Mouse (Mus musculus): ENCODE results near the gene Cux2. TPM values are rescaled to one million over a fixed set of nuclear protein-coding genes. Genes with fewer than 3 reads are reported as not detected.
A peak's percentile ranks its signal among the peaks of the same experiment; 100 is the strongest.

The Cux2 gene
- polyA plus RNA-seq, 1 experiment = 0.62 TPM

- peaks cover 13% of the 10 kb centered on the region for H3K27me3 ChIP-seq (ENCODE audit: control insufficient read depth, insufficient read depth, insufficient read length)
- no peak overlapping the region for H3K4me3 ChIP-seq
- no peak overlapping the region for H3ac ChIP-seq (ENCODE audit: control insufficient read depth, insufficient read length)
- no peak overlapping the region for H3K4me2 ChIP-seq (ENCODE audit: low read depth)
- H3K36me3 ChIP-seq (ENCODE audit: control insufficient read depth, insufficient read depth) = no peaks in the 10 kb centered on the region
- no peaks in the 10 kb centered on the region for H3K79me2 ChIP-seq (ENCODE audit: control insufficient read depth, insufficient read depth)
- TF ChIP-seq MYOD1 (IDR thresholded peaks at IDR 0.05; ENCODE audit: control insufficient read depth in 1 of 3, insufficient read length in 2 of 3, low read depth in 2 of 3) (no peak), MAX (IDR thresholded peaks at IDR 0.05; ENCODE audit: low read depth) (no peak), CEBPB (IDR thresholded peaks at IDR 0.05; ENCODE audit: insufficient read depth, poor library complexity, severe bottlenecking) (no peak), USF1 (IDR thresholded peaks at IDR 0.05; ENCODE audit: low read depth) (no peak), TCF12 (IDR thresholded peaks at IDR 0.05; ENCODE audit: insufficient read depth, poor library complexity, severe bottlenecking) (no peak), POLR2AphosphoS2 (IDR thresholded peaks at IDR 0.05; ENCODE audit: insufficient read length, low read depth) (no peak), POLR2A (IDR thresholded peaks at IDR 0.05; ENCODE audit: insufficient read length, low read depth) (no peak), MYOG (IDR thresholded peaks at IDR 0.05; ENCODE audit: control insufficient read depth in 1 of 3, insufficient read depth in 1 of 3, insufficient read length in 2 of 3, low read depth in 2 of 3) (no peak), SRF (IDR thresholded peaks at IDR 0.05; ENCODE audit: control insufficient read depth, insufficient read length, low read depth) (no peak), TCF3 (IDR thresholded peaks at IDR 0.05; ENCODE audit: insufficient read length, low read depth) (no peak), E2F4 (IDR thresholded peaks at IDR 0.05; ENCODE audit: insufficient read depth) (no peak), REST (IDR thresholded peaks at IDR 0.05; ENCODE audit: insufficient read depth, insufficient read length) (no peak)
Measured at GRCm38 (mm10) chr5:122089664-122090063, 39.8 kb upstream of the Cux2 start.

GRCm38 (mm10) chr5:122088917-122089316 lies 39.0 kb upstream of the Cux2 start:
- Histone ChIP-seq H3K79me2 (ENCODE audit: control insufficient read depth, insufficient read depth) (no peaks in the 10 kb centered on the region), H3K36me3 (ENCODE audit: control insufficient read depth, insufficient read depth) (no peaks in the 10 kb centered on the region), H3K27me3 (ENCODE audit: control insufficient read depth, insufficient read depth, insufficient read length) (peaks cover 5% of the 10 kb centered on the region), H3K4me3 (no peak overlapping the region), H3ac (ENCODE audit: control insufficient read depth, insufficient read length) (no peak overlapping the region), H3K4me2 (ENCODE audit: low read depth) (no peak overlapping the region)
- TF ChIP-seq REST (IDR thresholded peaks at IDR 0.05; ENCODE audit: insufficient read depth, insufficient read length) (no peak), POLR2A (IDR thresholded peaks at IDR 0.05; ENCODE audit: insufficient read length, low read depth) (no peak), SRF (IDR thresholded peaks at IDR 0.05; ENCODE audit: control insufficient read depth, insufficient read length, low read depth) (no peak), MYOG (IDR thresholded peaks at IDR 0.05; ENCODE audit: control insufficient read depth in 1 of 3, insufficient read depth in 1 of 3, insufficient read length in 2 of 3, low read depth in 2 of 3) (no peak), CEBPB (IDR thresholded peaks at IDR 0.05; ENCODE audit: insufficient read depth, poor library complexity, severe bottlenecking) (no peak), MYOD1 (IDR thresholded peaks at IDR 0.05; ENCODE audit: control insufficient read depth in 1 of 3, insufficient read length in 2 of 3, low read depth in 2 of 3) (no peak), MAX (IDR thresholded peaks at IDR 0.05; ENCODE audit: low read depth) (no peak)

GRCm38 (mm10) chr5:122086121-122086520 lies 36.2 kb upstream of the Cux2 start:
- Histone ChIP-seq H3K4me3 (no peak overlapping the region), H3ac (ENCODE audit: control insufficient read depth, insufficient read length) (no peak overlapping the region), H3K36me3 (ENCODE audit: control insufficient read depth, insufficient read depth) (no peaks in the 10 kb centered on the region), H3K4me2 (ENCODE audit: low read depth) (peak overlapping the region; percentile 70), H3K27me3 (ENCODE audit: control insufficient read depth, insufficient read depth, insufficient read length) (no peaks in the 10 kb centered on the region), H3K79me2 (ENCODE audit: control insufficient read depth, insufficient read depth) (no peaks in the 10 kb centered on the region)
- TF ChIP-seq MYOD1 (IDR thresholded peaks at IDR 0.05; ENCODE audit: control insufficient read depth in 1 of 3, insufficient read length in 2 of 3, low read depth in 2 of 3) = no peak
- TF ChIP-seq POLR2A (IDR thresholded peaks at IDR 0.05; ENCODE audit: insufficient read length, low read depth) = no peak
- TF ChIP-seq MYOG (IDR thresholded peaks at IDR 0.05; ENCODE audit: control insufficient read depth in 1 of 3, insufficient read depth in 1 of 3, insufficient read length in 2 of 3, low read depth in 2 of 3) = no peak
- TF ChIP-seq E2F4 (IDR thresholded peaks at IDR 0.05; ENCODE audit: insufficient read depth) = no peak
- TF ChIP-seq POLR2AphosphoS2 (IDR thresholded peaks at IDR 0.05; ENCODE audit: insufficient read length, low read depth) = no peak
- no peak for TF ChIP-seq TCF3 (IDR thresholded peaks at IDR 0.05; ENCODE audit: insufficient read length, low read depth)
- TF ChIP-seq TCF12 (IDR thresholded peaks at IDR 0.05; ENCODE audit: insufficient read depth, poor library complexity, severe bottlenecking) = no peak
- TF ChIP-seq USF1 (IDR thresholded peaks at IDR 0.05; ENCODE audit: low read depth) = no peak
- no peak for TF ChIP-seq MAX (IDR thresholded peaks at IDR 0.05; ENCODE audit: low read depth)
- no peak for TF ChIP-seq CEBPB (IDR thresholded peaks at IDR 0.05; ENCODE audit: insufficient read depth, poor library complexity, severe bottlenecking)
- TF ChIP-seq REST (IDR thresholded peaks at IDR 0.05; ENCODE audit: insufficient read depth, insufficient read length) = no peak
- TF ChIP-seq SRF (IDR thresholded peaks at IDR 0.05; ENCODE audit: control insufficient read depth, insufficient read length, low read depth) = no peak

GRCm38 (mm10) chr5:122085291-122085690 lies 35.4 kb upstream of the Cux2 start:
- H3ac ChIP-seq (ENCODE audit: control insufficient read depth, insufficient read length) = no peak overlapping the region
- no peaks in the 10 kb centered on the region for H3K27me3 ChIP-seq (ENCODE audit: control insufficient read depth, insufficient read depth, insufficient read length)
- H3K36me3 ChIP-seq (ENCODE audit: control insufficient read depth, insufficient read depth) = no peaks in the 10 kb centered on the region
- TF ChIP-seq POLR2A (IDR thresholded peaks at IDR 0.05; ENCODE audit: insufficient read length, low read depth) (no peak), TCF12 (IDR thresholded peaks at IDR 0.05; ENCODE audit: insufficient read depth, poor library complexity, severe bottlenecking) (no peak), SRF (IDR thresholded peaks at IDR 0.05; ENCODE audit: control insufficient read depth, insufficient read length, low read depth) (no peak), POLR2AphosphoS2 (IDR thresholded peaks at IDR 0.05; ENCODE audit: insufficient read length, low read depth) (no peak), MYOD1 (IDR thresholded peaks at IDR 0.05; ENCODE audit: control insufficient read depth in 1 of 3, insufficient read length in 2 of 3, low read depth in 2 of 3) (peak in 1 of 3 experiments; percentile 73), MAX (IDR thresholded peaks at IDR 0.05; ENCODE audit: low read depth) (no peak), REST (IDR thresholded peaks at IDR 0.05; ENCODE audit: insufficient read depth, insufficient read length) (no peak), TCF3 (IDR thresholded peaks at IDR 0.05; ENCODE audit: insufficient read length, low read depth) (no peak), E2F4 (IDR thresholded peaks at IDR 0.05; ENCODE audit: insufficient read depth) (no peak), USF1 (IDR thresholded peaks at IDR 0.05; ENCODE audit: low read depth) (no peak), CEBPB (IDR thresholded peaks at IDR 0.05; ENCODE audit: insufficient read depth, poor library complexity, severe bottlenecking) (no peak), MYOG (IDR thresholded peaks at IDR 0.05; ENCODE audit: control insufficient read depth in 1 of 3, insufficient read depth in 1 of 3, insufficient read length in 2 of 3, low read depth in 2 of 3) (peak in 2 of 3 experiments; percentile 54 to 55)
- H3K4me2 ChIP-seq (ENCODE audit: low read depth) = peak overlapping the region; percentile 70
- H3K4me3 ChIP-seq = no peak overlapping the region
- no peaks in the 10 kb centered on the region for H3K79me2 ChIP-seq (ENCODE audit: control insufficient read depth, insufficient read depth)

All from myocyte (in vitro differentiated cells).